Mouse (Mus musculus): ENCODE measurements at regions not wholly inside any gene's neighbourhood (a gene's known extent, or its start where the extent isn't known, plus 50 kb on each side); places are given as distances from the start of the nearest gene placed in this dataset.
"Not testable (repeated sequence)": the region's sequence is repeated elsewhere in the genome, so short reads cannot be mapped to it uniquely, and the experiment has no call there.

GRCm38 (mm10) chr1:47646681-47647080 lies 754.0 kb upstream of the Slc39a10 start:
- H3K36me3 ChIP-seq (ENCODE audit: control insufficient read depth, insufficient read depth, low read length, poor library complexity, severe bottlenecking), result no peaks in the 10 kb centered on the region
- DNase-seq (ENCODE audit: low read depth, low spot score), result no peak

GRCm38 (mm10) chr1:47606597-47606996 lies 713.9 kb upstream of the Slc39a10 start:
- Histone ChIP-seq H3K27me3 (ENCODE audit: control insufficient read depth, insufficient read depth, low read length, poor library complexity, severe bottlenecking) (no peaks in the 10 kb centered on the region), H3K36me3 (ENCODE audit: control insufficient read depth, insufficient read depth, low read length, poor library complexity, severe bottlenecking) (no peaks in the 10 kb centered on the region)
- no peak for DNase-seq (ENCODE audit: low read depth, low spot score)

More at GRCm38 (mm10) chr1:47646681-47647080, 754.0 kb upstream of the Slc39a10 start:
- H3K27me3 ChIP-seq (ENCODE audit: control insufficient read depth, insufficient read depth, low read length, poor library complexity, severe bottlenecking), result no peaks in the 10 kb centered on the region

GRCm38 (mm10) chr1:47603989-47604360 lies 711.3 kb upstream of the Slc39a10 start:
- H3K36me3 ChIP-seq (ENCODE audit: control insufficient read depth, insufficient read depth, low read length, poor library complexity, severe bottlenecking), result no peaks in the 10 kb centered on the region
- no peaks in the 10 kb centered on the region for H3K27me3 ChIP-seq (ENCODE audit: control insufficient read depth, insufficient read depth, low read length, poor library complexity, severe bottlenecking)
- no peak for DNase-seq (ENCODE audit: low read depth, low spot score)

- Histone ChIP-seq H3K27me3 (ENCODE audit: control insufficient read depth, insufficient read depth, low read length, poor library complexity, severe bottlenecking) (no peaks in the 10 kb centered on the region), H3K36me3 (ENCODE audit: control insufficient read depth, insufficient read depth, low read length, poor library complexity, severe bottlenecking) (no peaks in the 10 kb centered on the region)
- no peak for DNase-seq (ENCODE audit: low read depth, low spot score)
Measured at GRCm38 (mm10) chr1:47603294-47603988, 710.8 kb upstream of the Slc39a10 start.

- not testable (repeated sequence) for H3K27me3 ChIP-seq (ENCODE audit: control insufficient read depth, insufficient read depth, low read length, poor library complexity, severe bottlenecking); DNase-seq (ENCODE audit: low read depth, low spot score); H3K36me3 ChIP-seq (ENCODE audit: control insufficient read depth, insufficient read depth, low read length, poor library complexity, severe bottlenecking)
Measured at GRCm38 (mm10) chr1:47593641-47594040, 701.0 kb upstream of the Slc39a10 start.

GRCm38 (mm10) chr1:47545606-47546005 lies 653.0 kb upstream of the Slc39a10 start:
- DNase-seq (ENCODE audit: low read depth, low spot score), result no peak
- Histone ChIP-seq H3K27me3 (ENCODE audit: control insufficient read depth, insufficient read depth, low read length, poor library complexity, severe bottlenecking) (no peaks in the 10 kb centered on the region), H3K36me3 (ENCODE audit: control insufficient read depth, insufficient read depth, low read length, poor library complexity, severe bottlenecking) (no peaks in the 10 kb centered on the region)

- Histone ChIP-seq H3K36me3 (ENCODE audit: control insufficient read depth, insufficient read depth, low read length, poor library complexity, severe bottlenecking) (no peaks in the 10 kb centered on the region), H3K27me3 (ENCODE audit: control insufficient read depth, insufficient read depth, low read length, poor library complexity, severe bottlenecking) (no peaks in the 10 kb centered on the region)
- no peak for DNase-seq (ENCODE audit: low read depth, low spot score)
Measured at GRCm38 (mm10) chr1:47511426-47511825, 618.8 kb upstream of the Slc39a10 start.

GRCm38 (mm10) chr1:47507801-47508200 lies 615.1 kb upstream of the Slc39a10 start:
- no peak for DNase-seq (ENCODE audit: low read depth, low spot score)
- H3K36me3 ChIP-seq (ENCODE audit: control insufficient read depth, insufficient read depth, low read length, poor library complexity, severe bottlenecking), result no peaks in the 10 kb centered on the region
- H3K27me3 ChIP-seq (ENCODE audit: control insufficient read depth, insufficient read depth, low read length, poor library complexity, severe bottlenecking), result no peaks in the 10 kb centered on the region

- no peak for DNase-seq (ENCODE audit: low read depth, low spot score)
- no peaks in the 10 kb centered on the region for H3K36me3 ChIP-seq (ENCODE audit: control insufficient read depth, insufficient read depth, low read length, poor library complexity, severe bottlenecking)
- H3K27me3 ChIP-seq (ENCODE audit: control insufficient read depth, insufficient read depth, low read length, poor library complexity, severe bottlenecking), result no peaks in the 10 kb centered on the region
Measured at GRCm38 (mm10) chr1:47488581-47489204, 596.0 kb upstream of the Slc39a10 start.

GRCm38 (mm10) chr1:47486087-47486486 lies 593.4 kb upstream of the Slc39a10 start:
- no peaks in the 10 kb centered on the region for H3K36me3 ChIP-seq (ENCODE audit: control insufficient read depth, insufficient read depth, low read length, poor library complexity, severe bottlenecking)
- no peak for DNase-seq (ENCODE audit: low read depth, low spot score)
- no peaks in the 10 kb centered on the region for H3K27me3 ChIP-seq (ENCODE audit: control insufficient read depth, insufficient read depth, low read length, poor library complexity, severe bottlenecking)

GRCm38 (mm10) chr1:47479059-47479458 lies 586.4 kb upstream of the Slc39a10 start:
- DNase-seq (ENCODE audit: low read depth, low spot score), result no peak
- Histone ChIP-seq H3K27me3 (ENCODE audit: control insufficient read depth, insufficient read depth, low read length, poor library complexity, severe bottlenecking) (no peaks in the 10 kb centered on the region), H3K36me3 (ENCODE audit: control insufficient read depth, insufficient read depth, low read length, poor library complexity, severe bottlenecking) (no peaks in the 10 kb centered on the region)

GRCm38 (mm10) chr1:47466573-47467253 lies 574.1 kb upstream of the Slc39a10 start:
- DNase-seq (ENCODE audit: low read depth, low spot score), result no peak
- H3K27me3 ChIP-seq (ENCODE audit: control insufficient read depth, insufficient read depth, low read length, poor library complexity, severe bottlenecking), result no peaks in the 10 kb centered on the region
- H3K36me3 ChIP-seq (ENCODE audit: control insufficient read depth, insufficient read depth, low read length, poor library complexity, severe bottlenecking), result no peaks in the 10 kb centered on the region

GRCm38 (mm10) chr1:47448737-47449489 lies 556.3 kb upstream of the Slc39a10 start:
- H3K27me3 ChIP-seq (ENCODE audit: control insufficient read depth, insufficient read depth, low read length, poor library complexity, severe bottlenecking), result no peaks in the 10 kb centered on the region
- DNase-seq (ENCODE audit: low read depth, low spot score), result no peak
- H3K36me3 ChIP-seq (ENCODE audit: control insufficient read depth, insufficient read depth, low read length, poor library complexity, severe bottlenecking), result no peaks in the 10 kb centered on the region

GRCm38 (mm10) chr1:47448070-47448469 lies 555.4 kb upstream of the Slc39a10 start:
- no peaks in the 10 kb centered on the region for H3K27me3 ChIP-seq (ENCODE audit: control insufficient read depth, insufficient read depth, low read length, poor library complexity, severe bottlenecking)
- DNase-seq (ENCODE audit: low read depth, low spot score), result no peak
- H3K36me3 ChIP-seq (ENCODE audit: control insufficient read depth, insufficient read depth, low read length, poor library complexity, severe bottlenecking), result no peaks in the 10 kb centered on the region

- no peaks in the 10 kb centered on the region for H3K36me3 ChIP-seq (ENCODE audit: control insufficient read depth, insufficient read depth, low read length, poor library complexity, severe bottlenecking)
- no peaks in the 10 kb centered on the region for H3K27me3 ChIP-seq (ENCODE audit: control insufficient read depth, insufficient read depth, low read length, poor library complexity, severe bottlenecking)
- DNase-seq (ENCODE audit: low read depth, low spot score), result no peak
Measured at GRCm38 (mm10) chr1:47446021-47446420, 553.4 kb upstream of the Slc39a10 start.
